Mouse (Mus musculus) embryonic facial prominence, embryonic 14.5 days (tissue): ENCODE measurements around the gene Arpc4. TPM values are rescaled to one million over a fixed set of nuclear protein-coding genes. Genes with fewer than 3 reads are reported as not detected.

Experiments used
- ATAC-seq: fragments of 200-750 bp; cut with Nextera tagmentation; 2 replicates; pipeline ENCODE4 v1.8.0; 2017; ENCODE audit warnings: low read depth, moderate number of reproducible peaks, moderate TSS enrichment
- DNase-seq: peaks from one replicate; pipeline ENCODE4 v3.0.0-alpha.2; 2015; ENCODE audit warnings: low spot score
- H3K27ac ChIP-seq: fragments of 300-500 bp; sonication (generic); replicated peaks from 2 replicates; pipeline ENCODE4 v1.5.1; 2014; ENCODE audit warnings: low read depth, mild to moderate bottlenecking, low read length, moderate library complexity
- H3K27me3 ChIP-seq: fragments of 300-500 bp; sonication (generic); replicated peaks from 2 replicates; pipeline ENCODE4 v1.6.1; 2014; ENCODE audit warnings: low read length; ENCODE audit not compliant: control insufficient read depth, insufficient read depth
- H3K36me3 ChIP-seq: fragments of 300-500 bp; sonication (generic); 2 replicates; pipeline ENCODE4 v1.6.1; 2014; ENCODE audit warnings: low read length, mixed read lengths; ENCODE audit not compliant: control insufficient read depth, insufficient read depth
- H3K4me1 ChIP-seq: fragments of 300-500 bp; sonication (generic); 2 replicates; pipeline ENCODE4 v1.6.1; 2014; ENCODE audit warnings: antibody characterized with exemption, low read length; ENCODE audit not compliant: control insufficient read depth, insufficient read depth
- H3K4me2 ChIP-seq: fragments of 300-500 bp; sonication (generic); 2 replicates; pipeline ENCODE4 v1.6.1; 2014; ENCODE audit warnings: low read depth, mild to moderate bottlenecking, low read length, moderate library complexity, mixed read lengths
- H3K4me3 ChIP-seq: fragments of 300-500 bp; sonication (generic); 2 replicates; pipeline ENCODE4 v1.5.1; 2014; ENCODE audit warnings: low read depth, mild to moderate bottlenecking, low read length
- H3K9ac ChIP-seq: fragments of 300-500 bp; sonication (generic); 2 replicates; pipeline ENCODE4 v1.6.1; 2014; ENCODE audit warnings: low read depth, mild to moderate bottlenecking, low read length, moderate library complexity, mixed read lengths
- H3K9me3 ChIP-seq: fragments of 300-500 bp; sonication (generic); 2 replicates; pipeline ENCODE4 v1.6.1; 2016; ENCODE audit warnings: low read length; ENCODE audit not compliant: control insufficient read depth
- WGBS: fragments of 180-500 bp; shearing (Covaris S2); extraction: QIAGEN DNeasy Blood & Tissue Kit; methylation state at CpG from one replicate; pipeline ENCODE4 v1.1.7; 2014; 5-methylcytosine and 5-hydroxymethylcytosine counted together
- polyA plus RNA-seq: library from polyadenylated mRNA; unstranded; fragments of >200 nt; fragmentation: Nextera tagmentation; extraction: Ambion mirVana; gene quantifications from 2 replicates; pipeline ENCODE4 v1.2.1, GENCODE M21; 2014

Arpc4 gene
- polyA plus RNA-seq, 1 experiment from 2014 or later = 214 TPM

GRCm38 (mm10) chr6:113423000-113423399, 45.1 kb downstream of the Arpc4 start:
- no peaks in the 10 kb centered on the region for H3K36me3 ChIP-seq
- 69% methylated on average over 4 of the region's 4 CpGs for WGBS
- no peak overlapping the region for H3K27ac ChIP-seq
- DNase-seq = no peak
- H3K27me3 ChIP-seq = no peaks in the 10 kb centered on the region
- H3K4me1 ChIP-seq = peaks cover 9% of the 10 kb centered on the region
- H3K9me3 ChIP-seq = no peaks in the 10 kb centered on the region
- no peak overlapping the region for H3K4me2 ChIP-seq
- no peak overlapping the region for H3K9ac ChIP-seq
- no peak for ATAC-seq
- no peak overlapping the region for H3K4me3 ChIP-seq

- Histone ChIP-seq H3K4me1 (peaks cover 4% of the 10 kb centered on the region; the same call in 1 of the 2 replicates), H3K4me2 (no peak overlapping the region), H3K9me3 (no peaks in the 10 kb centered on the region), H3K36me3 (no peaks in the 10 kb centered on the region), H3K4me3 (no peak overlapping the region), H3K27ac (no peak overlapping the region), H3K9ac (no peak overlapping the region), H3K27me3 (no peaks in the 10 kb centered on the region)
- WGBS = 86% methylated on average over 7 of the region's 7 CpGs
- ATAC-seq = no peak
- no peak for DNase-seq
Measured at GRCm38 (mm10) chr6:113424187-113424586, 46.3 kb downstream of the Arpc4 start.

GRCm38 (mm10) chr6:113426696-113427095, 48.8 kb downstream of the Arpc4 start:
- DNase-seq = no peak
- Histone ChIP-seq H3K4me1 (no peaks in the 10 kb centered on the region), H3K9me3 (no peaks in the 10 kb centered on the region), H3K4me2 (no peak overlapping the region), H3K27ac (no peak overlapping the region), H3K27me3 (no peaks in the 10 kb centered on the region), H3K4me3 (no peak overlapping the region), H3K36me3 (no peaks in the 10 kb centered on the region), H3K9ac (no peak overlapping the region)
- ATAC-seq = no peak
- WGBS = 83% methylated on average over 4 of the region's 4 CpGs

- ATAC-seq (no peak), DNase-seq (no peak)
- Histone ChIP-seq H3K27me3 (no peaks in the 10 kb centered on the region), H3K9ac (no peak overlapping the region), H3K9me3 (no peaks in the 10 kb centered on the region), H3K4me3 (no peak overlapping the region), H3K4me1 (no peaks in the 10 kb centered on the region), H3K36me3 (no peaks in the 10 kb centered on the region), H3K4me2 (no peak overlapping the region), H3K27ac (no peak overlapping the region)
- WGBS = 55% methylated on average over 3 of the region's 3 CpGs
Measured at GRCm38 (mm10) chr6:113427397-113427796, 49.5 kb downstream of the Arpc4 start.

- no peak for ATAC-seq
- H3K36me3 ChIP-seq = no peaks in the 10 kb centered on the region
- H3K9me3 ChIP-seq = no peaks in the 10 kb centered on the region
- no peak overlapping the region for H3K4me2 ChIP-seq
- 86% methylated on average over 16 of the region's 16 CpGs for WGBS
- no peak for DNase-seq
- no peak overlapping the region for H3K27ac ChIP-seq
- H3K27me3 ChIP-seq = no peaks in the 10 kb centered on the region
- no peak overlapping the region for H3K4me3 ChIP-seq
- no peaks in the 10 kb centered on the region for H3K4me1 ChIP-seq
- H3K9ac ChIP-seq = no peak overlapping the region
Measured at GRCm38 (mm10) chr6:113428006-113428405, 50.1 kb downstream of the Arpc4 start.

GRCm38 (mm10) chr6:113429965-113430364, 52.0 kb downstream of the Arpc4 start:
- ATAC-seq (no peak), DNase-seq (no peak)
- no peaks in the 10 kb centered on the region for H3K27me3 ChIP-seq
- H3K27ac ChIP-seq = no peak overlapping the region
- H3K9ac ChIP-seq = no peak overlapping the region
- H3K4me3 ChIP-seq = no peak overlapping the region
- 69% methylated on average over 3 of the region's 3 CpGs for WGBS
- no peak overlapping the region for H3K4me2 ChIP-seq
- H3K9me3 ChIP-seq = no peaks in the 10 kb centered on the region
- H3K36me3 ChIP-seq = no peaks in the 10 kb centered on the region
- H3K4me1 ChIP-seq = no peaks in the 10 kb centered on the region

GRCm38 (mm10) chr6:113430846-113431245, 52.9 kb downstream of the Arpc4 start:
- Histone ChIP-seq H3K36me3 (no peaks in the 10 kb centered on the region), H3K9me3 (no peaks in the 10 kb centered on the region), H3K4me3 (no peak overlapping the region), H3K4me2 (no peak overlapping the region), H3K4me1 (no peaks in the 10 kb centered on the region), H3K27me3 (no peaks in the 10 kb centered on the region), H3K9ac (no peak overlapping the region), H3K27ac (no peak overlapping the region)
- DNase-seq = no peak
- no peak for ATAC-seq
- 57% methylated on average over 3 of the region's 3 CpGs for WGBS

- DNase-seq = no peak
- Histone ChIP-seq H3K9ac (no peak overlapping the region), H3K4me1 (no peaks in the 10 kb centered on the region), H3K27ac (no peak overlapping the region), H3K27me3 (no peaks in the 10 kb centered on the region), H3K36me3 (no peaks in the 10 kb centered on the region), H3K4me3 (no peak overlapping the region), H3K9me3 (no peaks in the 10 kb centered on the region), H3K4me2 (no peak overlapping the region)
- 48% methylated on average over 3 of the region's 3 CpGs for WGBS
- no peak for ATAC-seq
Measured at GRCm38 (mm10) chr6:113431801-113432200, 53.9 kb downstream of the Arpc4 start.

GRCm38 (mm10) chr6:113433661-113434060, 55.7 kb downstream of the Arpc4 start:
- H3K9me3 ChIP-seq = no peaks in the 10 kb centered on the region
- H3K4me2 ChIP-seq = no peak overlapping the region
- no peak overlapping the region for H3K9ac ChIP-seq
- H3K4me1 ChIP-seq = no peaks in the 10 kb centered on the region
- no peaks in the 10 kb centered on the region for H3K36me3 ChIP-seq
- no peak for DNase-seq
- H3K27ac ChIP-seq = no peak overlapping the region
- 70% methylated on average over 3 of the region's 3 CpGs for WGBS
- H3K4me3 ChIP-seq = no peak overlapping the region
- no peaks in the 10 kb centered on the region for H3K27me3 ChIP-seq
- no peak for ATAC-seq
